Mouse (Mus musculus): ENCODE data around the gene Zfyve28. TPM values are rescaled to one million over a fixed set of nuclear protein-coding genes. Genes with fewer than 3 reads are reported as not detected.
A peak's percentile ranks its signal among the peaks of the same experiment; 100 is the strongest.

Zfyve28 gene
- polyA plus RNA-seq, 1 experiment, result 0.08 TPM

DNA sequence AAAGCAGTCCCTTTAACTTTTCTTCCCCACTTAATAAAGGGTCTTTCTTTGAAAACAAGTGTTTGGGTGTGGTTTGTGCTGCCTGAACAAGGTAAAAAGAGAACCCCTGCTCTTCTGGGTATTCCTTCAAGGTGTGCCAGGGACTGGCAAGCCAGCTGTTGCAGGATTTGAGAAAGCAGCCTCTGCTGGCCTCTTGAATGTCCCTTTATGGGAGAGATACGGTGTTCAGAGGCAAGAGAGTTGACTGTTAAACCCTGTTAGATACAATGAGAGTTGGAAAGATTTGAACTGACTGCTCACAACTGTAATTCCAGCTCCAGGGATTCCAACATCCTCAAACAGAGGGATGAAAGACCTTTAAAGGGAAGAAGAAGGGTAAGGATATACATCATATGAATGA, 45.8 kb upstream of the Zfyve28 start:
- H3K4me2 ChIP-seq (ENCODE audit: low read depth), result no peak overlapping the region
- no peaks in the 10 kb centered on the region for H3K36me3 ChIP-seq (ENCODE audit: control insufficient read depth, insufficient read depth)
- H3K4me3 ChIP-seq, result no peak overlapping the region
- no peaks in the 10 kb centered on the region for H3K27me3 ChIP-seq (ENCODE audit: control insufficient read depth, insufficient read depth, insufficient read length)
- H3K79me2 ChIP-seq (ENCODE audit: control insufficient read depth, insufficient read depth), result peaks cover 27% of the 10 kb centered on the region
- no peak overlapping the region for H3ac ChIP-seq (ENCODE audit: control insufficient read depth, insufficient read length)
- no peak for TF ChIP-seq POLR2A (IDR thresholded peaks at IDR 0.05; ENCODE audit: insufficient read length, low read depth)
- TF ChIP-seq MYOD1 (IDR thresholded peaks at IDR 0.05; ENCODE audit: control insufficient read depth in 1 of 3, insufficient read length in 2 of 3, low read depth in 2 of 3), result no peak
- TF ChIP-seq MYOG (IDR thresholded peaks at IDR 0.05; ENCODE audit: control insufficient read depth in 1 of 3, insufficient read depth in 1 of 3, insufficient read length in 2 of 3, low read depth in 2 of 3), result no peak
- TF ChIP-seq POLR2AphosphoS2 (IDR thresholded peaks at IDR 0.05; ENCODE audit: insufficient read length, low read depth), result no peak
- no peak for TF ChIP-seq SRF (IDR thresholded peaks at IDR 0.05; ENCODE audit: control insufficient read depth, insufficient read length, low read depth)
- TF ChIP-seq TCF12 (IDR thresholded peaks at IDR 0.05; ENCODE audit: insufficient read depth, poor library complexity, severe bottlenecking), result no peak
- TF ChIP-seq TCF3 (IDR thresholded peaks at IDR 0.05; ENCODE audit: insufficient read length, low read depth), result no peak
- TF ChIP-seq REST (IDR thresholded peaks at IDR 0.05; ENCODE audit: insufficient read depth, insufficient read length), result no peak
- no peak for TF ChIP-seq CEBPB (IDR thresholded peaks at IDR 0.05; ENCODE audit: insufficient read depth, poor library complexity, severe bottlenecking)
- no peak for TF ChIP-seq E2F4 (IDR thresholded peaks at IDR 0.05; ENCODE audit: insufficient read depth)
- no peak for TF ChIP-seq MAX (IDR thresholded peaks at IDR 0.05; ENCODE audit: low read depth)
- no peak for TF ChIP-seq USF1 (IDR thresholded peaks at IDR 0.05; ENCODE audit: low read depth)

DNA sequence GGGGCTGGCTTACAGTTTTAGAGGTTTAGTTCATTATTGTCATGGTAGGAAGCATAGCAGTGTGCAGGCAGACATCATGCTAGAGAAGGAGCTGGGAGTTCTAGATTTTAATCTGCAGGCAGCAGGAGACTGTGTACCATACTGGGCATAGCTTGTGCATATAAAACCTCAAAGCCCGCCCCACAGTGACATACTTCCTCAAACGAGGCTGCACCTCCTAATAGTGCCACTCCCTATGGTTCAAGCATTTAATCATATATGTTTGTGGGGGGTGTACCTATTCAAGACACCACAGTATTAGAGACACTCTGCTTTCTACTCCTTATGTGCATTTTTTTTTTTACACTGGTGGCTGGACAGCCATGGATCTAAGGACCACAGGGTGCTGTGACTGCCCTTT, 41.9 kb upstream of the Zfyve28 start:
- TF ChIP-seq E2F4 (IDR thresholded peaks at IDR 0.05; ENCODE audit: insufficient read depth) (no peak), MAX (IDR thresholded peaks at IDR 0.05; ENCODE audit: low read depth) (no peak), MYOD1 (IDR thresholded peaks at IDR 0.05; ENCODE audit: control insufficient read depth in 1 of 3, insufficient read length in 2 of 3, low read depth in 2 of 3) (no peak), USF1 (IDR thresholded peaks at IDR 0.05; ENCODE audit: low read depth) (no peak), REST (IDR thresholded peaks at IDR 0.05; ENCODE audit: insufficient read depth, insufficient read length) (no peak), POLR2A (IDR thresholded peaks at IDR 0.05; ENCODE audit: insufficient read length, low read depth) (no peak), SRF (IDR thresholded peaks at IDR 0.05; ENCODE audit: control insufficient read depth, insufficient read length, low read depth) (no peak), CEBPB (IDR thresholded peaks at IDR 0.05; ENCODE audit: insufficient read depth, poor library complexity, severe bottlenecking) (no peak), TCF3 (IDR thresholded peaks at IDR 0.05; ENCODE audit: insufficient read length, low read depth) (no peak)
- Histone ChIP-seq H3K4me3 (no peak overlapping the region), H3ac (ENCODE audit: control insufficient read depth, insufficient read length) (no peak overlapping the region), H3K36me3 (ENCODE audit: control insufficient read depth, insufficient read depth) (no peaks in the 10 kb centered on the region), H3K4me2 (ENCODE audit: low read depth) (no peak overlapping the region), H3K79me2 (ENCODE audit: control insufficient read depth, insufficient read depth) (no peaks in the 10 kb centered on the region), H3K27me3 (ENCODE audit: control insufficient read depth, insufficient read depth, insufficient read length) (no peaks in the 10 kb centered on the region)

DNA sequence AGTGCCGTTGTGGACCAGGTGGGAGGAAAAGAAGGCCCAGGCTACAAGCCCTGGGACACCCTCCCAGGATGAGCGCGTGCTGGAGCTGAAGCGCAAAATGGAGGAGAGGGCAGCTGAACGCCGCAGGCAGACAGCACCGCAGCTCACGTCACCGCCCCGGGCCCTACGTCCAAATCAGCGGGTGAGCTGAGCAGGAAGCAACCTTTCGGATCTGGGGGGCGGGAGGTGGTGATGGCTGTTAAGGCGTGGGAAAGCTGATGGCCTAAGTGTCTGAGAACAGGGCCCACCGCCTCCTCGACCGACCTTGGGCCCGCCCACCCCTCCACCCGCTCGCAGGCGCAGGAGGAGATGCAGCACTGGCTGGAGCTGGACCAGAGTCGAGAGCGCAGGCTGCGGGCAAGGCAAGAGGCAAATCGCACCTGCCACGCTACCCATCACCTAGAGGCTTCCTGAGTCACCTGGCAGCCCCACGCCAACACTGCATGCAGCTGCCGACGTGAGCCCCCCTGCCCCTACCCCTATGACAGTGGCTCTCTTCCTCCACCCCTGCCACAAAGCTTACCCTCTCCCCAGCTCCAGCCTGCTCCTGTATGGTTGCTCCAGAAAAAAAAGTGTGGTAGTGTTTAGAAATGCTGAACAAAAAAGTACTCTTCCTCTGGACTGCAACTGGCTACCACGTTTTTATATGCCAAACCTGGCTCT, 38.8 kb upstream of the Zfyve28 start:
- H3K4me3 ChIP-seq, result no peak overlapping the region
- no peak overlapping the region for H3ac ChIP-seq (ENCODE audit: control insufficient read depth, insufficient read length)
- no peaks in the 10 kb centered on the region for H3K36me3 ChIP-seq (ENCODE audit: control insufficient read depth, insufficient read depth)
- TF ChIP-seq REST (IDR thresholded peaks at IDR 0.05; ENCODE audit: insufficient read depth, insufficient read length) (no peak), POLR2A (IDR thresholded peaks at IDR 0.05; ENCODE audit: insufficient read length, low read depth) (no peak), E2F4 (IDR thresholded peaks at IDR 0.05; ENCODE audit: insufficient read depth) (no peak), SRF (IDR thresholded peaks at IDR 0.05; ENCODE audit: control insufficient read depth, insufficient read length, low read depth) (no peak), CEBPB (IDR thresholded peaks at IDR 0.05; ENCODE audit: insufficient read depth, poor library complexity, severe bottlenecking) (no peak), MAX (IDR thresholded peaks at IDR 0.05; ENCODE audit: low read depth) (no peak), MYOD1 (IDR thresholded peaks at IDR 0.05; ENCODE audit: control insufficient read depth in 1 of 3, insufficient read length in 2 of 3, low read depth in 2 of 3) (no peak), MYOG (IDR thresholded peaks at IDR 0.05; ENCODE audit: control insufficient read depth in 1 of 3, insufficient read depth in 1 of 3, insufficient read length in 2 of 3, low read depth in 2 of 3) (no peak), USF1 (IDR thresholded peaks at IDR 0.05; ENCODE audit: low read depth) (no peak), TCF3 (IDR thresholded peaks at IDR 0.05; ENCODE audit: insufficient read length, low read depth) (no peak), POLR2AphosphoS2 (IDR thresholded peaks at IDR 0.05; ENCODE audit: insufficient read length, low read depth) (no peak), TCF12 (IDR thresholded peaks at IDR 0.05; ENCODE audit: insufficient read depth, poor library complexity, severe bottlenecking) (no peak)
- no peaks in the 10 kb centered on the region for H3K27me3 ChIP-seq (ENCODE audit: control insufficient read depth, insufficient read depth, insufficient read length)
- H3K79me2 ChIP-seq (ENCODE audit: control insufficient read depth, insufficient read depth), result no peaks in the 10 kb centered on the region
- peak overlapping the region; percentile 33 for H3K4me2 ChIP-seq (ENCODE audit: low read depth)

DNA sequence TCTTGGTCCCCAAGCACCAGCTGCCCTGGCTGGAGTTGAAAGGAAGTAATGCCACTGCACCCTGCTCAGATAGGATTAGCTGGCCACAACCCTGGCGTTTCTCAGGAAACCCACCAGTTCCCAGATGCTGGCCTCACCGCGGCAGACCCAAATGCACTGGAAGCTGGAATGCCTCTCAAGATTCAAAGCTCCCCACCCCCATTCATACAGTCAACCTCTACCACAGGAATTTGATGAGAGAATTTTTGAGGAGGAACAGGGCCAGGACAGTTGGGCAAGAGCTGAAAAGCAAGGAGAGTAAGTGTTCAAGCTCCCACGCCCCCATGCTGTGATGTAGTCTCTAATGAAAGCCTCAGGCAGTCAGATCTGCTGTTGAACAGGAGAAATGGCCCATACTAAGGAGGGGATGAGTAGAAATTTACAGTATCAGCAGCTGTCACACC, 38.0 kb upstream of the Zfyve28 start:
- H3K79me2 ChIP-seq (ENCODE audit: control insufficient read depth, insufficient read depth), result no peaks in the 10 kb centered on the region
- TF ChIP-seq MYOG (IDR thresholded peaks at IDR 0.05; ENCODE audit: control insufficient read depth in 1 of 3, insufficient read depth in 1 of 3, insufficient read length in 2 of 3, low read depth in 2 of 3) (peak in 1 of 3 experiments; percentile 45), CEBPB (IDR thresholded peaks at IDR 0.05; ENCODE audit: insufficient read depth, poor library complexity, severe bottlenecking) (peak; percentile 79), REST (IDR thresholded peaks at IDR 0.05; ENCODE audit: insufficient read depth, insufficient read length) (no peak), MYOD1 (IDR thresholded peaks at IDR 0.05; ENCODE audit: control insufficient read depth in 1 of 3, insufficient read length in 2 of 3, low read depth in 2 of 3) (peak in 2 of 3 experiments; percentile 28 to 33)
- no peaks in the 10 kb centered on the region for H3K36me3 ChIP-seq (ENCODE audit: control insufficient read depth, insufficient read depth)
- H3ac ChIP-seq (ENCODE audit: control insufficient read depth, insufficient read length), result no peak overlapping the region
- H3K4me3 ChIP-seq, result no peak overlapping the region
- H3K27me3 ChIP-seq (ENCODE audit: control insufficient read depth, insufficient read depth, insufficient read length), result no peaks in the 10 kb centered on the region
- H3K4me2 ChIP-seq (ENCODE audit: low read depth), result peak overlapping the region; percentile 33

Data from myocyte (in vitro differentiated cells).